Mouse (Mus musculus): ENCODE results near the gene Wbp1. TPM values are rescaled to one million over a fixed set of nuclear protein-coding genes. Genes with fewer than 3 reads are reported as not detected.

Gene Wbp1
- polyA plus RNA-seq, 1 experiment: 121 TPM

GRCm38 (mm10) chr6:83118369-83118768 lies 3.0 kb downstream of the Wbp1 start:
- Histone ChIP-seq H3K27me3 (replicated peaks) (no peaks in the 10 kb centered on the region), H3K36me3 (replicated peaks; ENCODE audit: low read length) (peaks cover 43% of the 10 kb centered on the region), H3K4me3 (replicated peaks) (no peak overlapping the region), H3K9me3 (no peaks in the 10 kb centered on the region), H3K4me1 (peaks cover 91% of the 10 kb centered on the region)
- no peak for TF ChIP-seq GATA1 (IDR thresholded peaks at IDR 0.05; ENCODE audit: borderline replicate concordance, low read length)
- TF ChIP-seq FLI1 (IDR thresholded peaks at IDR 0.05; ENCODE audit: low read length): no peak

DNA sequence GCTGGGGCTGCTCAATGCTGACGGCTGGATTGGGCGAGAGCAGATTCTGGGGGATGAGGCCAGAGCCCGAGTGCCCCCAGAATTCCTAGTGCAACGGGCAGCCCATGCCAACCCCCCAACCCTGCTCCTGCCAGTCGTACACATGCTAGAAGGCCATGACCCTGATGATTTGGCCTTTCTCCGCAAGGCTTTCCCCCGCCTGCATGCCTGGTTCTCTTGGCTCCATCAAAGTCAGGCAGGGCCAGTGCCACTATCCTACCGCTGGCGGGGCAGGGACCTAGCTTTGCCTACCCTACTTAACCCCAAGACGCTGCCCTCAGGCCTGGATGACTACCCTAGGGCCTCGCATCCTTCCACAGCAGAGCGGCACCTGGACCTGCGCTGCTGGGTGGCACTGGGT lies 3.7 kb downstream of the Wbp1 start:
- peaks cover 38% of the 10 kb centered on the region for H3K36me3 ChIP-seq (replicated peaks; ENCODE audit: low read length)
- TF ChIP-seq GATA1 (IDR thresholded peaks at IDR 0.05; ENCODE audit: borderline replicate concordance, low read length) (no peak), FLI1 (IDR thresholded peaks at IDR 0.05; ENCODE audit: low read length) (no peak)
- no peaks in the 10 kb centered on the region for H3K9me3 ChIP-seq
- peak overlapping the region; percentile 38 for H3K4me3 ChIP-seq (replicated peaks)
- H3K27me3 ChIP-seq (replicated peaks): no peaks in the 10 kb centered on the region
- H3K4me1 ChIP-seq: peaks cover 84% of the 10 kb centered on the region

DNA sequence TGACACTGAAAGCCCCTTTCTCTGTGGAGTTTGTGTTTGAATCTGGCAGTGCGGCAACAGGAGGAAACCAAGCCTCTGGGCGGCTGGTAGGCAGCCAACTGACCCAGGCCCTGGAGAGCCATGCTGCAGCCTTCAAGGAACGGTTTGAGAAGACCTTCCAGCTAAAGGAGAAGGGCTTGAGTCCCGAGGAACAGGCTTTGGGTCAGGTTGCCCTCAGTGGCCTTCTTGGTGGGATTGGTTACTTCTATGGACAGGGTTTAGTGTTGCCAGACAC lies 4.3 kb downstream of the Wbp1 start:
- H3K36me3 ChIP-seq (replicated peaks; ENCODE audit: low read length): peaks cover 40% of the 10 kb centered on the region

GRCm38 (mm10) chr6:83116373-83117164 lies 4.8 kb downstream of the Wbp1 start:
- H3K4me1 ChIP-seq: peaks cover 83% of the 10 kb centered on the region
- H3K27me3 ChIP-seq (replicated peaks): no peaks in the 10 kb centered on the region
- TF ChIP-seq GATA1 (IDR thresholded peaks at IDR 0.05; ENCODE audit: borderline replicate concordance, low read length): no peak
- no peak for TF ChIP-seq FLI1 (IDR thresholded peaks at IDR 0.05; ENCODE audit: low read length)
- H3K36me3 ChIP-seq (replicated peaks; ENCODE audit: low read length): peaks cover 45% of the 10 kb centered on the region
- no peaks in the 10 kb centered on the region for H3K9me3 ChIP-seq
- peak overlapping the region; percentile 97 for H3K4me3 ChIP-seq (replicated peaks)

More for the DNA sequence above, 4.3 kb downstream of the Wbp1 start:
- H3K27me3 ChIP-seq (replicated peaks): no peaks in the 10 kb centered on the region
- TF ChIP-seq GATA1 (IDR thresholded peaks at IDR 0.05; ENCODE audit: borderline replicate concordance, low read length) (no peak), FLI1 (IDR thresholded peaks at IDR 0.05; ENCODE audit: low read length) (no peak)
- no peak overlapping the region for H3K4me3 ChIP-seq (replicated peaks)
- no peaks in the 10 kb centered on the region for H3K9me3 ChIP-seq
- peaks cover 82% of the 10 kb centered on the region for H3K4me1 ChIP-seq

DNA sequence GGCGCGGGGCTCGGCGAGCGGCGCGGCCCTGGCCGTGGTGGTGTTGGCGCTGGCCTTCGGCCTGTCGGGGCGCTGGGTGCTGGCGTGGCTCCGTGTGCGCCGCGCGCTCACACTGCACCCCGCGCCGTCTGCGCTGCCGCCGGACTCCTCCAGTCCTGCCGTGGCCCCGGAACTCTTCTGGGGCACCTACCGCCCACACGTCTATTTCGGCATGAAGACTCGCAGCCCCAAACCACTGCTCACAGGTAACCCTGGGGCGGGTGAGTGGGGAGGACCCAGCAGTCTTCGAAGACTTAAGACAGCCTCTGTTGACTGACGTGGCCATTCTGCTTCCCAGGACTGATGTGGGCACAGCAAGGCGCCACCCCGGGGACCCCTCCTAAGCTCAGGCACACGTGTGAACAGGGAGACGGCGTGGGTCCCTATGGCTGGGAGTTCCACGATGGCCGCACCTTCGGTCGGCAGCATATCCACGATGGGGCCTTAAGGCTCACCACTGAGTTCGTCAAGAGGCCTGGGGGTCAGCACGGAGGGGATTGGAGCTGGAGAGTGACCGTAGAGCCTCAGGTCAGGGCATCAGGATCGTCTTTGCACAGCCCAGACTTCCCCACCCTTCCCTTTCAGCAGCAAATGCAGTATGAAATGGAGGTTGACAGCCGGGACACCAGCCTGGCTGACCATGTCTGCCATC lies 5.5 kb downstream of the Wbp1 start:
- Histone ChIP-seq H3K9me3 (no peaks in the 10 kb centered on the region), H3K36me3 (replicated peaks; ENCODE audit: low read length) (peaks cover 52% of the 10 kb centered on the region), H3K4me3 (replicated peaks) (peak overlapping the region; percentile 97), H3K27me3 (replicated peaks) (no peaks in the 10 kb centered on the region), H3K4me1 (peaks cover 86% of the 10 kb centered on the region)
- TF ChIP-seq FLI1 (IDR thresholded peaks at IDR 0.05; ENCODE audit: low read length) (no peak), GATA1 (IDR thresholded peaks at IDR 0.05; ENCODE audit: borderline replicate concordance, low read length) (no peak)

DNA sequence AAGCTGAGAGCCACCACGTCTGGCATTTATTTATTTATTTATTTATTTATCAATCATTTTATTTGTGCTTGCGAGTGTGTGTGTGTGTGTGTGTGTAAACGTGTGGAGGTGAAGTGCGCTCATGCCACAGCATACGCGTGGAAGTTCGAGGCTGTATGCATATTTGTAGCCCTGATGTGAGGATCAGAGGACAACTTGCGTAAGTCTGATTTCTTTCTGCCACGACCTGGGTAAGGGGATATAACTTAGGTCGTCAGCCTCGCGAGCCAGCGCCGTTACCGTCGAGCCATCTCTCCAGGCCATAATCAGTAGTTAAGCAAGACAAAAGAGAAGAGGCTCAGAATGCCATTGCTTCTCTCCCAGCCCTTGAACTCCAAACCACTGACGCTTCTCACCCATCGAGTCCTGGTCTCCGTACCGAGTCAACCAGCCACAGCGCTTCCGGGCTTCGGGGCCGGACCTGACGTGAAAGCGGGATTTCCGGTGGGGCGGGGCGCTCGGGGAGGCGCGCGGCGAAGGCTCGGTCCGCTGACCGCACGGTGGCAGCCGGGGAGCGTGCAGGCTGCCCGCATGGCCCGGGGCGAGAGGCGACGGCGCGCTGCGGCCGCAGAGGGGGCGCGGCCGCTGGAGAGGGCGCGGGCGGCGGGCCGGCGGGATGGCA lies 6.2 kb downstream of the Wbp1 start, which contains the start of gene Mogs:
Mogs (plus strand) TSS at position 486 of the 661 bp plus-strand sequence.
- H3K4me1 ChIP-seq: peaks cover 86% of the 10 kb centered on the region
- peak within 1 kb of the TSS; percentile 97 for H3K4me3 ChIP-seq (replicated peaks)
- H3K9me3 ChIP-seq: no peaks in the 10 kb centered on the region
- no peaks in the 10 kb centered on the region for H3K27me3 ChIP-seq (replicated peaks)
- TF ChIP-seq FLI1 (IDR thresholded peaks at IDR 0.05; ENCODE audit: low read length): peak; percentile 72; the same call in 1 of the 2 replicates
- TF ChIP-seq GATA1 (IDR thresholded peaks at IDR 0.05; ENCODE audit: borderline replicate concordance, low read length): no peak
- peaks cover 59% of the 10 kb centered on the region for H3K36me3 ChIP-seq (replicated peaks; ENCODE audit: low read length)

GRCm38 (mm10) chr6:83111510-83112136 lies 9.7 kb downstream of the Wbp1 start:
- Histone ChIP-seq H3K9me3 (no peaks in the 10 kb centered on the region), H3K4me1 (peaks cover 80% of the 10 kb centered on the region), H3K4me3 (replicated peaks) (no peak overlapping the region), H3K27me3 (replicated peaks) (no peaks in the 10 kb centered on the region), H3K36me3 (replicated peaks; ENCODE audit: low read length) (peaks cover 35% of the 10 kb centered on the region)
- TF ChIP-seq GATA1 (IDR thresholded peaks at IDR 0.05; ENCODE audit: borderline replicate concordance, low read length): no peak
- TF ChIP-seq FLI1 (IDR thresholded peaks at IDR 0.05; ENCODE audit: low read length): no peak

DNA sequence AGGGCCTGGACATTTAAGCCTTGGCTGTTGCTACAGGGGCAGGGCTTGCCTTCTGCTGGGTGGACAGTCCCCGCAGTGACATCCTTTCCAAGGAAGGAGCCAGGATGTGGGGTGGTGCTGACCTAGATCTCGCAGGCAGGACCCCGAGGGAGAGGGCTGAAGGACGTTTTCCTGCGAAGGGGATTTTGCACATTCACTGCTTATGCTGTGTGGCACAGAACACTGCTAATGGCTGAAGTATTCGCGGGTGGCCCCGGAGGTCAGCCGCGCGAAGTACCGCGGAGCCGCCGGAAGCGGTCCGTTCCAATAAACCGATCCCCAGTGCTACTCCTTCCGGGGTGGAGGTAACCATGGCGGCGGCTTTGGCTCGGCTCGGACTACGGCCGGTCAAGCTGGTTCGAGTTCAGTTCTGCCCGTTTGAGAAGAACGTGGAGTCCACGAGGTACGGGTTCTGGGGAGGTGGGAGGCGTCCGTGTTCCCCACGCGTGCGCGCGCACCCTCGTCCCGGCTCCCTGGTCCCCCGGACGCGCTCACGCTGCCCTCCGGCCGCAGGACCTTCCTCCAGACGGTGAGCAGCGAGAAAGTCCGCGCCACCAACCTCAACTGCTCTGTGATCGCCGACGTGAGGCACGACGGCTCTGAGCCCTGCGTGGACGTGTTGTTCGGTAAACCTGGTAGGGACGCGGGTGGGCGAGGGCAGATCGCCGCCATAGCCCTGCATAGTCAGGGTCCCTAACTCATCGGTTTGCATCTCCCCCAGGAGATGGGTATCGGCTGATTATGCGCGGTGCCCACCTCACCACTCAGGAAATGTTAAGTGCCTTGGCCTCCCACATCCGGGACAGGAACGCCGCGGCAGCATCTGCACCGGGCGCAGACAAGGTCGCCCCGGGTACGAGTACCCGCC lies 12.3 kb downstream of the Wbp1 start, which contains the start of gene Mrpl53:
Mrpl53 (plus strand) TSS at position 279 of the 907 bp plus-strand sequence.
- H3K27me3 ChIP-seq (replicated peaks): no peaks in the 10 kb centered on the region
- TF ChIP-seq GATA1 (IDR thresholded peaks at IDR 0.05; ENCODE audit: borderline replicate concordance, low read length) (no peak), FLI1 (IDR thresholded peaks at IDR 0.05; ENCODE audit: low read length) (peak; percentile 50; the same call in 1 of the 2 replicates)
- H3K4me3 ChIP-seq (replicated peaks): peak within 1 kb of the TSS; percentile 100
- no peaks in the 10 kb centered on the region for H3K9me3 ChIP-seq
- peaks cover 52% of the 10 kb centered on the region for H3K36me3 ChIP-seq (replicated peaks; ENCODE audit: low read length)
- peaks cover 61% of the 10 kb centered on the region for H3K4me1 ChIP-seq

All from megakaryocyte, embryonic 14.5 days (primary cell).